Mouse (Mus musculus): ENCODE measurements around the gene Krt7. TPM values are rescaled to one million over a fixed set of nuclear protein-coding genes. Genes with fewer than 3 reads are reported as not detected.
A peak's percentile ranks its signal among the peaks of the same experiment; 100 is the strongest.

The Krt7 gene
- total RNA-seq, 2 experiments from 2014 or later = 0.85 to 1.5 TPM

DNA sequence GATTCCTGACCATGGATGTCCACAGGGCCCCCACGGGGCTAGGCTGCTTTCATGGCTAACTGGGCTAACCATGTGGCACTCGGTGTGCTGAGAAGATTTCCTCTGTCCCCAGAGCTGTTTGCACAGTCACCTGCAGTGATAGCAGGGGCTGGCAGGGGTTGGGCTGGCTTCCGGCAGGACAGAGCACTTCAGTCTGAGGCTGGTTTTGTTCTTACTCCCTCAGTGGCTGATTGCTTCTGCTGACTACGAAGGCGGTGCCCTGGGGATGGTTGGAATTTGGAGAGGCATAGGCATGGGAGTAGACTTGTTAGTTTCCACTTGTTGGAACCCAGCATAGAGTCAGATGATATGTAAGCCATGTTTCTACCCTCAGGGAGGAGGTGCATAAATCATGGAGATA is 14.1 kb downstream of the Krt7 start:
- ATAC-seq (ENCODE audit: poor library complexity, severe bottlenecking) = no peak

DNA sequence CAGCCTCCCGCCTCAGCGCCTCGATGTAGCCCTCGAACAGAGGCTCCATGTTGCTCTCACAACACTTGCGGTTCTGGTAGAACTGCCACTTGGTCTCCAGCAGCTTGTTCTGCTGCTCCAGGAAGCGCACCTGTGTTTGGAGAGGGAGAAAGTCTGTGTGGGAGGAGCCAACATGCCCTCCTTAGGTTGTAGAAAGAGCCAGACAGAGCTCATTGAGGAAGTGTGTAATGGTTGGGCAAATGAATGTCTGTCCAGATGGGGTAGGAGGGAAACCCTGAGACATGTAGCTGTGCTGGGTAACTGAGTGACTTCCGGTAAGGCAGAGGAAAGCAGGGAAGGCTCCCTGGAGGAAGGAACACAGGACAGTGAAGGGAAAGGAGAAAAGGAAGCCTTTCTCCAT is 25.8 kb downstream of the Krt7 start:
- no peak for ATAC-seq (ENCODE audit: poor library complexity, severe bottlenecking)

DNA sequence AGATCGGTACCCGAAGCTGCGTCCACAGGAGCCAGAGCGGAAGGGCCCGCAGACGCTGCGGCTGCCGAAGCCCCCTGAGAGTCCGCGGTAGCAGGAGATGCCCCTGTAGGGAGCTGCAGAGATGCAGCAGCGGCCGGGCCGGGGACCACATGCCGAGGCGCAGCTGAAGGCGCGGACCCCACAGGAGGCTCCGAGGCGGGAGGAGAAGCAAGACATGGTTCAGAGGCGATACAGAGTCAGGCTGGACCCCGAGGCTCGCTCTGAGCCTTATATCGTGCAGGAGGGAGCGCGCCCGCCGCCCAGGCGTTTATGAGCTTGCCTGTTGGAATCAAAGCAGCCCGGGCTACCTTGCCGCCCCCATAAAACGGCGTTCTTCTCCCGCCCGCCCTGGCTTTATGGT is 27.7 kb downstream of the Krt7 start, which contains the start of gene Krt87:
Gene Krt87 (minus strand): TSS at position 250 of the 400 bp plus-strand sequence.
- no peak for ATAC-seq (ENCODE audit: poor library complexity, severe bottlenecking)

DNA sequence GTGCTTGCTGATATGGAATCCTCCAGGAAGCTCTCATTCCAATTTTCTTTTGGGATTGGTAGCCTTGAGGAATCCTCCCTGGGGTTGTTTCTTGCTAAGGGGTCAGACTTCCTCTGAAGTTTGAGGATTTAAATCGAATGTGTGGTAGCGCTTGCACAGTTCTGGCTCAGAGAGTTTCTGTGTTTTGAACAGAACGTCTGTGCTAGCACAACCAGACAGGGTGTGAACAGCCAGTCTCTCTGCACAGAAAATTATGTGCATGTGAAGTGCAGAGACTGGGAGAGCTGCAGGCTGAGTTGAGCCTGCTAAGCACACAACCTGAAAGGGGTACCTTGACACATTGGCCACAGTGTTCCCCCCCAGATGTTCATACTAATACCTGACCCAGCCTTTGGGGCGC is 30.0 kb downstream of the Krt7 start:
- ATAC-seq (ENCODE audit: poor library complexity, severe bottlenecking) = no peak

DNA sequence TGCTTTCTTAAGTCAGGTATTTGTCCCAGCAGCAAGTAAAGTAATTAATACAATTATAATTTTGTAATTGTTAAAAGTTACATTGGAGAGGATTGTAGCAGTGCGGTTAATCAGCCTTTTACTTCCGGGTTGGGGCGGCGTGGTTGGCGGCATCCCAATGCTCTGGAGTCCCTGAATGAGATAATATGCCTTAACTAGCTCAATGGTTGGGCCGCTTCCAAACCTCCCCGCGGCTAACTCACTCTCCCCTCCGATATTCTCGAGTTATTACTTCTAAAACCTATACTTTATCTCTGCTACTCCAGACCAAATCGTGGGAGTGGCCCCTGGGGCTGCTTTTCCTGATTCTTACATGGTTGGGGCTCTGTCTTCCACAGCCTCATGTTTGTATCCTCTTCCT is 35.7 kb downstream of the Krt7 start:
- no peak for ATAC-seq (ENCODE audit: poor library complexity, severe bottlenecking)

DNA sequence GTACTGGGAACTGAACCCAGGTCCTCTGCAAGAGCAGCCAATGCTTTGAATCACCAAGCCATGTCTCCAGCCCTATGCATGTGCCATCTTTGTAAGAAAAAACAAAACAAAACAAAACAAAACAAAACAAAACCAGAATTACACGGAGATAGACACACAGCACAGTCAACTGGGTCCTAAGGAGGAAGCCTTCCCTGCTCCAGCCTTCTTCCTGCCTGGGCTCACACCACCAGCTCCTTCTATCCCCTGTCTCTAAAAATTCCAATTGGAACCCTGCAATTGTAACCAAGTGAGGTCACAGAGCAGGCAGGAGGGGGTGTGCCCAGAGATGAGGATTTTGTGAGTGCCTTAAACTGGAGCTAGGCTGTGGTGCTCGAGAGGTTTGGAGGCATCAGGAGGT is 36.6 kb downstream of the Krt7 start, which contains the start of gene Krt88:
Gene Krt88 (plus strand): TSS at position 301 of the 400 bp plus-strand sequence.
- no peak for ATAC-seq (ENCODE audit: poor library complexity, severe bottlenecking)

DNA sequence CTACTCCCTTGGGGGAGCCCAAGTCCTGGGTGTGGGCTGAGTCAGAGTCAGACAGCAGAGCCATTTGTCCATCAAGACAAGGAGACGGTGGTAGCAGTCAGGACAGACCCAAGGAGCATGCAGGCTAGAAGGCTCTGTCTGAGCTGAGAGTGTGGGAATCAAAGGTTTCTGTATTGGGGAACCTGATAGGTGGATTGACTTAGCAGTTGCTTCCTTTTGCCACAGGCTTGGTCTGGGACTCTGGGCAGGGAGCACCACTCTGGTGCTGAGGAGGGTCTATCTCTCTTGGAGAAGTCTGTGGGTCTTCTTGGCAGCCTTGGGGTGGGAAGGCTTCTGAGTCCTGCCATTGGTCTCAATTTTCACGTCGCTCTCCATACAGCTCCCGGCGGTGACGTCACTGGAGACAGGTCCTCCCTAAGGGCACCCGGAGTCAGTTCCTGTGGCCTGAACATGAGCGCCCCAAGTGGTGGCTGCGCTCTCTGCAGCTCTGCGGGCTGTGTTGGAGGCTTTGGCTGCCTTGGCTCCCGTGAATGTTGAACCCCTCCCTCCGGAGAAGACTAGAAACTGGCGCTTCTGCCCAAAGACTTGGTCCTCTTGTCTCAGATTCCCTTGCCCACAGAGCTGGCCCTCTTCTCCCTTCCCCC is 42.4 kb downstream of the Krt7 start:
- ATAC-seq (ENCODE audit: poor library complexity, severe bottlenecking) = peak; percentile 94

DNA sequence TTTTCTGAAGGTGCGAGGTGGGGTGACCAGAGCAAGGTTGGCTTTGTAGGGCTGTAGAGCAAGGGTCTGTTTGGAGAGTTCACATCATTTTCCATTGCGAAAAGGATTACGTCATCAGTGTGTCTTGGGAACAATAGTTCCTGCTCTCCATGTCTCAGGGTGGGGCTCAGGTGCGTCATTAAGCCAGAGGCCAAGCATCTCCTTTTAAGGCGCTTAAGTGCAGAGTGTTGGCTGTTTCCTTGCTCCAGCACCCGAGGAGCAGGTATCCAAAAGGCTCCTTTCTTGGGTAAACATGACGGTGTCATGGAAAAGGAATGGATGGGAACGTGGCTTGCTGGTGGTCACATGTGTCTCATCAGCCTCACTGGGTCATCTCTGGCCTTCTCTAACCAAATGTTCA is 43.9 kb downstream of the Krt7 start:
- no peak for ATAC-seq (ENCODE audit: poor library complexity, severe bottlenecking)

DNA sequence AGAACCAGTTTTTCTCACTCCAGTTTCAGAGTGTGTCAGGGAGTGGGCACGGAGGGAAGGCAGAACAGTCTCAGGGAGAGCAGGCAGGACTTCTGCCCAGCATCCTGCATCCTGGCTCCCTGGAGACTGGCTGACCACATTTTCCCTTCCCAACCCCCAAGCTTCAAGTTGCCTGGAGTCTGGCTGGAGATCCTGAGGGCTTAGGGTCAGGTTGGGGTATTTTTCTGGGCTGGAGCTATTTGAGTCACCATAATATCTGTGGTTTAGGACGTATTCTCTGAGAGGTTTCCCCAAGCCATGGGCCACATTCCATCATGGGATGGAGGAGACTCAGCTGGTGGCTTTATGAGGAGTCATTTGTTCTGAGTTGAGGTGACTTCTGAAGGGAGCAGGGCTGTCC is 44.4 kb downstream of the Krt7 start:
- no peak for ATAC-seq (ENCODE audit: poor library complexity, severe bottlenecking)

DNA sequence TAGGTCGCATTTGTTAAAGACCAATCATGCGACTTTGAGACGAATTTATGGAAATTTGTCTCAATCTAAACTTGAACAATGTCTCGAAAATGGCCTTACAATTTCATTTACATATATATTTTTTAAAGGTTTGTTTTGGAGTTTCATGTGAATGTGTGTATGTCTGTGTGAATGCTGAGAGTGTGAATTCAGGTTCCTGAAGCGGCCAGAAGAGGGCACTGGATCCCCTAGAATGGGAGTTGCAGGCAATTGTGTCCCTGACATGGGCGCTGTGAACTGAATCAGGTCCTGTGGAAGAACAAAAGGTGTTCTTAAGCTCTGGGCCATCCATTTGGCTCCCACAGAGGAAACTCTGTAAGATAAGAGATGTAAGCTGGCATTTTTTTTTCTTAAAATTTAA is 45.0 kb downstream of the Krt7 start:
- no peak for ATAC-seq (ENCODE audit: poor library complexity, severe bottlenecking)

DNA sequence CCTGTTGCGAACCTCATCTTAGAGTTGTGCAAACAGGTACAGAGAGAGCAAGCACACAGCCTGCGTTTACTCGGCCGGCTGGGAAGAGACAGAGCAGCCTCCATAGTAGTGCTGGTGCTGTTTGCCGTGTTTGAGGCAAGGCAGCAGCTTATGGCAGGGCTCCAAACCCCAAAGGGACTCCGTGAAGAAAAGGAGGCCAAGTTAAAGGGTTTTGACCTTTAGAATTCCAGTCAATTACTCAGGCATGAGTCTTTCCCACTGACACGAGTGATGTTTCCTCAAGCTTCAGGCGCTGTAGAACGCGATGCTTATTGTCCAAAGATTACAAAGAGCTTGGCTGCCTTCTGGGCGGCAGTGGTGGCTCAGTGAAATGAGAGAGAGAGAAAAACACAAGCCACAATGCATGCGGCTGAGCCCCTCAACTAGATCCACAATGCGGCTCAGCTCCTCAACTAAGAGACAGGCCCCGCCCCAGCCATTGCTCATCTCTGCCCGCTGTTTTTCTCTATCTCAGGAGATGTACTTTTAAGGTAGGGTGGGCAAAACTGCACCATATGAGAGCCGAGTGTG is 47.6 kb downstream of the Krt7 start:
- no peak for ATAC-seq (ENCODE audit: poor library complexity, severe bottlenecking)

DNA sequence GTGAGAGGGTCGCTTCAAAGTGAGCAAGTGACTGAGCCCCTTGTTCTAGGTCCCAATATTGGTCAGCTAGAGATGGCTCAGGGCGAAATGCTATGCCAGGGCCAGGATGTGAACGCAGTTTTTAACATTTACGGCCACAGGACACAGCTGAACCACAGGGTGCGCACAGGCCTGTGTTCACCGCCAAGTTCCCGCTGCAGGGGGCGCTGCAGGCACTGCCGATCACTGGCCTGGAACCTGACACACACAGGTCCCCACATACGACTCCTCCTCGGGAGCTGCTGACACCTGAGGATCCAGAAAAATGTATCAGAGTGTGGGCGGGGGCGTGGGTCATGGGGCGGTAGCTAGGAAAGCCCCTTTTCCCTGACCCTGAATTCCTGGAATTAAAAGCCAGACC is 48.4 kb downstream of the Krt7 start:
- peak; percentile 59 for ATAC-seq (ENCODE audit: poor library complexity, severe bottlenecking)

DNA sequence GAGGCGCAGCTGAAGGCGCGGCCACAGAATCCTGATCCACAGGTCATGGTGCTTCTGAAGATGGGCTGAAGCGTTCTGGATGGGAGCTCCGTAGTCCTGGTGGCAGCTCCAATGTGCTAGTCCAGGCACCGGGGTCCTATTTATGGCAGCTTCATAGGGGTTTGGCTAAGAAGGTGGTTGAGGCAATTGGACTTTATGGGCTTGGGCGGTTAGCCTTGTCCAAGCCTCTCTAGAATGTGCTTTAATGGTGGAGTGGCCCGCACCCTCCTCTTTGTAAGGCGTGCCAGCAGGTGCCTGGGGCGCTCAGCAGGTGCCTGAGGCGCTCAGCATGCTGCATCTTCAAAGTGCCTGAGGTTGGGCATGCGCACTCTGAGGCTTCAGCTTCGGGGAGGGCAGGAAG is 52.8 kb downstream of the Krt7 start, which contains the start of gene Krt81:
Gene Krt81 (minus strand): TSS at position 101 of the 400 bp plus-strand sequence.
- ATAC-seq (ENCODE audit: poor library complexity, severe bottlenecking) = no peak

DNA sequence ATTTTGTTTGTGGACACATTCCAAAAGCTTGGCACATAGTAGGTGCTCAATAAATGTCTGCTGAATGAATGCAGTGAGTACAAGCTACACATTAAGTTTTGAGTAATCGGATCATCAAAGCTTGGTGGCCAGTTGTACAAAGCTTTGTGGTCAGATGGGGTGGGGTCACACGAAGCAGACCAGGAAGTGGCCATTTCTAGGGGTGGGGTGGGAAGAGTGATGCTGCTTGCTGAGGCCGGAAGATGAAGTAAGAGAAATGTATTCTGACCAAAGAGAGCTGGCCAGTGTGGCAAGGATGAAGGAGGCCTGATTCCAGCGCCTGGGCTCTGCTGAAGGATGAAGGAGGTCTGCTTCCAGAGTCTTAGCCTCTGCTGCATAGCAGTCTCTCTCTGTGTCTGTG is 58.2 kb downstream of the Krt7 start:
- ATAC-seq (ENCODE audit: poor library complexity, severe bottlenecking) = peak; percentile 96

DNA sequence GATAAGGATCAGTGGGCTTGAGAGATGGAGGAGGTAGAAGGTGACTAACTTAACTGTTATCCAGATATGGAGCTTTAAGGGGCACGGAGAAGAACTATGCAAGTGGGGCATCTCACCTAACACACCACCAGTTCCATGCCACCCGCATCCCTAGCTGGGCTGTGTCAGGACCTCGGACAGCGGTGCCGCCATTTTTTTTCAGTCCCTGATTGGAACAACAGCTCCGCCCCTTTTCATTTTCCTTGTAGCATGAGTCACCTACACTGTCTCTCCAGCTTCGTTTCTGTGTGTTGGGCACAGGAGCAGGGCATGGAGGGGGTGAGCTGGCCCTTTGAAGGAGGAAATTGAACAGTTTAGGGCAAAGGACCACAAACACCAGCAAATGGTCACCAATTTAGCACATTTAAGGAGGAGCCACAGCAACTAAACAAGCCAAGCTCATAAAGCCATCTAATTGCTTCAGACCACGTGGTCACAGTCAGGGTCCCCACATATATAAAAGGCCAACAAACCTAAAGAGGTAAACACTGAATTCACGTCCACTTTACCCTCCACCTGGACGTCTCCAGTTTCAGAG is 62.2 kb downstream of the Krt7 start, which contains the start of gene Krt86:
Gene Krt86 (plus strand): TSS at position 527 of the 577 bp plus-strand sequence.
- no peak for ATAC-seq (ENCODE audit: poor library complexity, severe bottlenecking)

DNA sequence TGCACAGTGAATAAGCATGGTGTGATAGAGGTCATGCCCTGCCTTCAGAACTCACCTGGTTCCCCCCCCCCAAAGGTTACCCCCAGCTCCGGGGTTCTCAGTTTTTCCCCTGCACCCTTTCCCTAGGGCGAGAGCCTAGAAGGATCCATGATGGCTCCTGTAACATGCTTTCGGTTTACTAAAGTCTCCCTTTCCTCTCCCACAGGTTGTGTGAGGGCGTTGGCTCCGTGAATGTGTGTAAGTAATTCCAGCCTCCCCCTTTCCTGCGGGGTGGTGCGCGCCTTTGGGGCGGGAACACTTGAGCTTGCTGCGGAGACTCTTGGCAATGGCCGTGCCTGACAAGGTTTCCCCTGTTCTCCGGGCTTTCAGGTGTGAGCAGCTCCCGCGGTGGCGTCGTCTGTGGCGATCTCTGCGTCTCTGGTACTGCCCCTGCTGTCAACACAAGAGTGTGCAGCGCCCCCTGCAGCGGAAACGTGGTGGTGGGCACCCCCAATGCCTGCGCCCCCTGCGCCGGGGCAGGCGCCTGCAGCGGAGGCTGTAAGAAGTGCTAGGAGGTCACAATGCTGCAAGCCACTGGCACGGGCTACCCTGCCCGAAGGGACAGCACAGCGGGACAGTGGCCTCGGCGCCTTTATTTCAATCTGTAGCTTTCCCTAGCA is 68.3 kb downstream of the Krt7 start:
- peak; percentile 62 for ATAC-seq (ENCODE audit: poor library complexity, severe bottlenecking)

DNA sequence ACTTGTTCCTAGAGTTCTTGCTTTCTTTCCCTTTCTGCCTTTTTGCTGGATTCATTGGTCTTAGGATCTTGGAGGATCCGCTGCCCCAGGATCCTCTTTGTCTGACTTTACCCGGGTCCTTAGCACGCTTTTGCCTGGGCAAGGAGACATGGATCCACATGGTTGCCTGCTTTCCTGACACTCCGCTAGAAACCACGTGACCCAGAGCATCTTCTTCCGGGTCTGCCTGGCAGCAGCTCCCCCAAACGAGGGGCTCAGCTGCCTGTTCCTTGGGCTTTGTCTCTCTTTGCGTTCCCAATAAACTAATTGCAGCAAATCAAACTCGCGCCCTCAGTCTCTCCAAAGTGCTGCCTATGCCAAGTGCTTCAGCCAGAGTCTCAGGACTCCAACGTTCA is 68.8 kb downstream of the Krt7 start:
- no peak for ATAC-seq (ENCODE audit: poor library complexity, severe bottlenecking)

Other genes starting within 250 kb of the Krt7 start
- gene Acvr1b, start 237.0 kb upstream of the Krt7 start, total RNA-seq (2015) = 7.4 and 7.7 TPM in 2 replicates
- gene Acvr1b, start 237.0 kb upstream of the Krt7 start, total RNA-seq (2017) = 15.2 and 17.1 TPM in 2 replicates
- 0.16 and 0.30 TPM in 2 replicates for gene Grasp, start 186.9 kb upstream of the Krt7 start, total RNA-seq (2015)
- 0.29 and 0.85 TPM in 2 replicates for gene Grasp, start 186.9 kb upstream of the Krt7 start, total RNA-seq (2017)
- gene Nr4a1, start 156.8 kb upstream of the Krt7 start, total RNA-seq (2015) = 42.1 and 45.0 TPM in 2 replicates
- 37.0 TPM in 2 replicates for gene Nr4a1, start 156.8 kb upstream of the Krt7 start, total RNA-seq (2017)
- 8.2 and 12.1 TPM in 2 replicates for gene Atg101, start 126.8 kb upstream of the Krt7 start, total RNA-seq (2015)
- 53.3 and 58.0 TPM in 2 replicates for gene Atg101, start 126.8 kb upstream of the Krt7 start, total RNA-seq (2017)
- gene 6030408B16Rik, start 117.8 kb upstream of the Krt7 start, total RNA-seq (2015) = not detected in 2 replicates
- gene 6030408B16Rik, start 117.8 kb upstream of the Krt7 start, total RNA-seq (2017) = not detected in 2 replicates
- 44.3 and 45.8 TPM in 2 replicates for gene Krt80, start 40.9 kb upstream of the Krt7 start, total RNA-seq (2015)
- 31.7 and 37.8 TPM in 2 replicates for gene Krt80, start 40.9 kb upstream of the Krt7 start, total RNA-seq (2017)
- gene Krt87, start 27.8 kb downstream of the Krt7 start, total RNA-seq (2015) = not detected in 2 replicates
- gene Krt87, start 27.8 kb downstream of the Krt7 start, total RNA-seq (2017) = not detected in 2 replicates
- gene Krt88, start 36.7 kb downstream of the Krt7 start, total RNA-seq (2015) = not detected in 2 replicates
- gene Krt88, start 36.7 kb downstream of the Krt7 start, total RNA-seq (2017) = not detected in 2 replicates
- gene Krt81, start 52.7 kb downstream of the Krt7 start, total RNA-seq (2015) = 0.18 TPM in 1 of 2 replicates, not detected in the other
- not detected in 2 replicates for gene Krt81, start 52.7 kb downstream of the Krt7 start, total RNA-seq (2017)
- 0.33 and 1.4 TPM in 2 replicates for gene Krt86, start 62.4 kb downstream of the Krt7 start, total RNA-seq (2015)
- 0.59 and 0.81 TPM in 2 replicates for gene Krt86, start 62.4 kb downstream of the Krt7 start, total RNA-seq (2017)
- 1.5 and 2.5 TPM in 2 replicates for gene Krt83, start 80.5 kb downstream of the Krt7 start, total RNA-seq (2015)
- gene Krt83, start 80.5 kb downstream of the Krt7 start, total RNA-seq (2017) = 0.73 and 1.1 TPM in 2 replicates
- gene Gm49425, start 106.2 kb downstream of the Krt7 start, total RNA-seq (2015) = not detected in 2 replicates
- gene Gm49425, start 106.2 kb downstream of the Krt7 start, total RNA-seq (2017) = not detected in 2 replicates
- not detected in 2 replicates for gene Krt84, start 121.8 kb downstream of the Krt7 start, total RNA-seq (2015)
- not detected in 2 replicates for gene Krt84, start 121.8 kb downstream of the Krt7 start, total RNA-seq (2017)
- not detected in 2 replicates for gene Krt82, start 139.6 kb downstream of the Krt7 start, total RNA-seq (2015)
- not detected in 2 replicates for gene Krt82, start 139.6 kb downstream of the Krt7 start, total RNA-seq (2017)
- not detected in 2 replicates for gene Krt90, start 151.9 kb downstream of the Krt7 start, total RNA-seq (2015)
- gene Krt90, start 151.9 kb downstream of the Krt7 start, total RNA-seq (2017) = not detected in 2 replicates
- not detected in 2 replicates for gene Krt75, start 162.9 kb downstream of the Krt7 start, total RNA-seq (2015)
- gene Krt75, start 162.9 kb downstream of the Krt7 start, total RNA-seq (2017) = not detected in 2 replicates
- not detected in 2 replicates for gene Gm5414, start 217.1 kb downstream of the Krt7 start, total RNA-seq (2015)
- not detected in 2 replicates for gene Gm5414, start 217.1 kb downstream of the Krt7 start, total RNA-seq (2017)
- not detected in 2 replicates for gene Gm5478, start 236.3 kb downstream of the Krt7 start, total RNA-seq (2015)
- not detected in 2 replicates for gene Gm5478, start 236.3 kb downstream of the Krt7 start, total RNA-seq (2017)

Measured in megakaryocyte, adult 5-6 weeks (primary cell).